Mouse (Mus musculus) layer of hippocampus, adult 11-12 months (tissue): ENCODE measurements around the gene Cntn4.

ENCODE experiments used
- DNase-seq: peaks from one replicate; pipeline ENCODE4 v3.0.0; 2022; ENCODE audit warnings: low spot score

The Cntn4 gene

GRCm38 (mm10) chr6:106646945-106647344 lies 969.5 kb downstream of the Cntn4 start:
- DNase-seq, result no peak

DNA sequence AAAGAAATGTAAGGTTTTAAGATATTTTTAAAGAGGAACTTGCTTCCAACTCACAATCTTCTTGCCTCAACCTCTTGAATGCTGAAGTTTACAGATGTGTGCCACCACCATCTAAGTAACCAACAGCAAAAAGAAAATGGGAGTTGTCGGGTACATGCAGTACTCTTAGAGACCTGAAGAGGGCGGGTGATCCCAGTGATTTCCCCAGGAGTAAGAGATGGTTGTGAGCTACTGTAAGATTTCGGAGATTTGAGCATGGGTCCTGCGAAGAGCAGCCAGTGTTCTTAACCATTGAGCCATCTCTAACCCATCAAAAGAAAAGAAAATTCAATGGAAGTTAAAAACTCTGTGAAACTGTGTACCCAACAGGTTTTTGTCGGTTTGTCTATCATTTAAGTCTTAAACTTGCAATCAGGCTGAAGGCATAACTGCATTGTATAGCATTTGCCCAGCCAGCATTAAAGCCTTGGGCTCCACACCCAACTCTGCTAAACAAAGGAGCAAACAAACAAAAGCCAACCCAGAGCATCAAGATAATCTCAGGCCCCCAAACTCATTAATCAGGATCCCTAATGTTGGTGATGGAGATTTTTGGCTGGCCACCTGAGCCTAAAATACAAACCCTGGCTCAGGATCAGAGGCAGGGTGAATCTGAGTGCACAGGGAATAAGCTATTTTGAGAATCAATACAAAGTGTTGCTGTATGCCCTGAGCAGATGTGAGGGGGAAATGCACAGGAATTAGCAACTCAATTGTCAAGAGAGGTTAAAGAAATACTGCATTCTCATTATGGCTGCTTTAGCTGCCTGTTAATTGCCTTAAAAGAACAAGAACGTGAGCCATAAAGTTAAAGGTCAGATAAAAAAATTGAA lies 986.6 kb downstream of the Cntn4 start:
- peak; percentile 42 for DNase-seq

DNA sequence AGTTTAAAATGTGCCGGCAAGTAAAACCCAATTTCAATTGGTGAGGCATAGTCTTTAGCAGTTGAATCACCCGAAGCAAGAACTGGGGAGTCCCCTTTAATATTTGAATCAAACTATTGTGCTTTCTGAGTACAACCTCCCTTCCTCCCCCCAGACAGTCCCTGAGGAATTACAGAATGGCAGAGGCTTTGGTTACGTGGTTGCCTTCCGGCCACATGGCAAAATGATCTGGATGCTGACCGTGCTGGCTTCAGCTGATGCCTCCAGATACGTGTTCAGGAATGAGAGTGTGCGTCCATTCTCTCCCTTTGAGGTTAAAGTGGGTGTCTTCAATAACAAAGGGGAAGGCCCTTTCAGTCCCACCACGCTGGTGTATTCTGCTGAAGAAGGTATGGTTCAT lies 998.1 kb downstream of the Cntn4 start:
- no peak for DNase-seq

DNA sequence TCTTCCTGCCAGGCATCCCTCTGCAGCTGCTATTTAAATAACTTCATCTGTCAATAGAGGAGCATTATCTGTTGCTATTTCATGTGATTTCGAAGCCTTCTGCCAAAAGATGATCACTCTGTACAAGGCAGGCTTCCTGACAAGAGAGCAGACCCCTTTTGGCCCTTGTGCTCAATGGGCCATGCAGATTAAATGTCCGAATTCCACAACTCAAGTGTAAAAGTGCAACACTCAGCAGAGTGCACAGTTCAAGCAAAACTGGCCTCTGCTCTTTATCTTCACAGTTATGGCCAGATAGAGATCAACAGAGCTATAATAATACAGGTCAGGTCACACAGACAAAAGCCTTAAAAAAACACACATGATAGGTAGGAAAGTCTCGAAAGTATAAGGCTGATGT lies 1024.5 kb downstream of the Cntn4 start:
- no peak for DNase-seq

DNA sequence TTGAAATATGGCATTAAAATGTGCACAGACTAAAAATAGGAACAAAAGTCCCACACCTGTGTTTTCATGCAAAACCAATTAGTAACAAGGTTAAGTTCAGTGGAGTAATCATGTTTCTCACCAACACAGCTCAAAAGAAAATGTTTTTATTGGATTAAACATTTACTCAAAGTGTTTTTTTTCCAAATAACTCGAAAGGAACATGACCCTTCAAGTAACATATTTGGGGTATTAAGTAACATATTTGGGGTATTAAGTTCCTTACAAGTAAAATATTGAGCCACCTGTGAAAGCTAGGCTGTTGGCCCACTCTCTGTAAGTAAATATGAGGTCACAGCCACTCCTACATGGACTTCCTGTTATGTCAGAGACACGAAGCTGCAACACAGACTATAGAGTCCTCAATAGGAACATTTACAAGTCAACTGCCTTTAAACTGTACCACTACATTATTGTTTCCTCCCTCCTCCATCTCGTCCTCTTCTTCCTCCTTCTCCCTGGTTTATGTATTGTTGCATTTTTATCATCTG lies 1028.1 kb downstream of the Cntn4 start:
- DNase-seq, result no peak

GRCm38 (mm10) chr6:106725642-106726041 lies 1048.2 kb downstream of the Cntn4 start:
- no peak for DNase-seq

- no peak for DNase-seq
Observed at GRCm38 (mm10) chr6:106726078-106726477, 1048.6 kb downstream of the Cntn4 start.

- no peak for DNase-seq
Observed at GRCm38 (mm10) chr6:106727703-106728102, 1050.2 kb downstream of the Cntn4 start.

- DNase-seq, result no peak
Observed at GRCm38 (mm10) chr6:106729682-106730314, 1052.3 kb downstream of the Cntn4 start.

GRCm38 (mm10) chr6:106732563-106732962 lies 1055.1 kb downstream of the Cntn4 start:
- no peak for DNase-seq

DNA sequence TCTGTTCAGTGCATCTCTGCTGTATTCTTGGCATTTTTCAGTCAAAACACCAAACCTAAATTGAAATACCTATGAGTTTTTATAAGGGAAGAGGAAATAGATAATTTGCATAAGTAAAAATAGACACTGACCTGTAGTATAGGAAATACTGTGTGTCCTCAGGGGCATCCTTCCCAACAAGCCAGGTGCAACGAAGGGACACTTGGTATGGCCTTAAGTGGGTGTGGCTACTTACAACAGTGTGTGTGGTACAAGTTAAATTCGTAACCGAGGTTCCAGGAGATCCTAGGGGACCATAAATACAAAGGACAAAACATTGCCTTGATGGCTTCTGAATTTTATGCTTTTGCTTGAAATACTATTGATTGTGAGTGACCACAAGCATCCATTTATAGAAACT lies 1060.8 kb downstream of the Cntn4 start:
- DNase-seq, result no peak

- no peak for DNase-seq
Observed at GRCm38 (mm10) chr6:106740244-106740825, 1062.9 kb downstream of the Cntn4 start.

GRCm38 (mm10) chr6:106743556-106744233 lies 1066.2 kb downstream of the Cntn4 start:
- no peak for DNase-seq

DNA sequence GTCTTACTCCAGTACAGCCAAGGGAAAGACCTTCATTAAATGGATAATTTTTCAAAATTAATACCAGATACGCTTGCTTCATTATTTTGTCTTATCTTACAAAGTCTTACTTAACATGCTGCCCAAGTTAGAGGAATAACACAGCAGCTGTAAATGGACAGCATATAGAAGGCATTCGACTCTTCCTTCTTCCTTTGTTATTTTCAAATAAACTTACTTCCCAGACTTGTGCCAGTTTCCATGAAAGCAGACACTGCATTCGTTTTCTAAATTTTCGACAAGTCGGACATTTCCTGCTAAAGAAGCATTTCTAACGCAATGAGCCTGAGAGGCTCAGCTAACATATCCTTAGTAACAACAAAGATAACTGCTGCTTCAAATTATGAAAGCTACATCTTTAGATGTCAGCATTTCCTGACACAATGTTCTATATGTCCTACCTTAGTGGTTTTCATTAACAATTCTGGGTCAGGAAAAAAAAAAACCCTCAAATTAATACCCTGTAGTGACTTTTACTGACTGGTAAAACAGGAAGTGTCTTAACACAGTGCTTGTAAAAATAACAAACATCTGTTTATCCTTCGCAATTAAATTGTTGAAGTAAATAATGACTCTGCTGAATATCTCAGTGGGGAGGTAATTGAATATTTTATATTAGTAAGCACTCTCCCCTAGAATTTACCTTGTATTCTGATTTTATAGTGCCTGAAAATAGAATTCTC lies 1068.4 kb downstream of the Cntn4 start:
- no peak for DNase-seq

- DNase-seq, result no peak
Observed at GRCm38 (mm10) chr6:106747251-106747650, 1069.8 kb downstream of the Cntn4 start.

DNA sequence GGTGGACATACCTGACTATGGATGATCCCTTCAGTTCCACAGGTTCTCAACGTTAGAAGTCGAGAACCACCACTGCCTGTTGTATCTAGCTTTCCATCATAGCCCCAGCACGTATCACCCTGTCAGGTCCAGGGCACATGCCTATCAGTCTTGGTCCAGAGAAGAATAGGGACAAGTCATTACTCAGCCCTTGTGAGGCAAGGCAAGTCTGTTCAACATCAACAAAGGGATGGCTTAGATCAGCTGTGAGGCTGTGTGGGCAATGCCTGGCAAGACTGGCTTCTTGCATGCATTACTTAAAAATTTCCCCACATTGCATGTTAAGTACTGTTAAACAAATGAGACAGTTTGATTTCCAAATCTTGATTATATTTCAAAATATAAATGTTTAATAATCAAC lies 1070.3 kb downstream of the Cntn4 start:
- DNase-seq, result no peak
